Mouse (Mus musculus) hindbrain, embryonic 11.5 days (tissue): ENCODE results near the gene Cckbr. TPM values are rescaled to one million over a fixed set of nuclear protein-coding genes. Genes with fewer than 3 reads are reported as not detected.
A peak's percentile ranks its signal among the peaks of the same experiment; 100 is the strongest.

Source experiments
- ATAC-seq: fragments of 200-750 bp; cut with Nextera tagmentation; 2 replicates; pipeline ENCODE4 v1.8.0; 2017; ENCODE audit warnings: mild to moderate bottlenecking, moderate TSS enrichment, moderate library complexity; ENCODE audit not compliant: low FRiP score
- DNase-seq: peaks from one replicate; pipeline ENCODE4 v3.0.0-alpha.2; 2015; ENCODE audit warnings: low spot score
- H3K27ac ChIP-seq: fragments of 300-500 bp; sonication (generic); 2 replicates; pipeline ENCODE4 v1.5.1; 2014; ENCODE audit warnings: mild to moderate bottlenecking, low read depth, low read length
- H3K27me3 ChIP-seq: fragments of 300-500 bp; sonication (generic); 2 replicates; pipeline ENCODE4 v1.6.1; 2014; ENCODE audit warnings: mild to moderate bottlenecking, low read length, moderate library complexity, mixed read lengths; ENCODE audit not compliant: control insufficient read depth, insufficient read depth
- H3K36me3 ChIP-seq: fragments of 300-500 bp; sonication (generic); 2 replicates; pipeline ENCODE4 v1.6.1; 2014; ENCODE audit warnings: mild to moderate bottlenecking, low read length, moderate library complexity, mixed read lengths; ENCODE audit not compliant: control insufficient read depth, insufficient read depth
- H3K4me1 ChIP-seq: fragments of 300-500 bp; sonication (generic); replicated peaks from 2 replicates; pipeline ENCODE4 v1.6.1; 2014; ENCODE audit warnings: low read length, mixed read lengths; ENCODE audit not compliant: control insufficient read depth, insufficient read depth
- H3K4me2 ChIP-seq: fragments of 300-500 bp; sonication (generic); replicated peaks from 2 replicates; pipeline ENCODE4 v1.6.1; 2014; ENCODE audit warnings: mild to moderate bottlenecking, low read depth, low read length
- H3K4me3 ChIP-seq: fragments of 300-500 bp; sonication (generic); 2 replicates; pipeline ENCODE4 v1.5.1; 2014; ENCODE audit warnings: low read depth, low read length
- H3K9ac ChIP-seq: fragments of 300-500 bp; sonication (generic); 2 replicates; pipeline ENCODE4 v1.6.1; 2014; ENCODE audit warnings: low read depth, low read length
- H3K9me3 ChIP-seq: fragments of 300-500 bp; sonication (generic); 2 replicates; pipeline ENCODE4 v1.6.1; 2016; ENCODE audit warnings: low read length; ENCODE audit not compliant: control insufficient read depth
- WGBS: fragments of 180-500 bp; shearing (Covaris S2); extraction: QIAGEN DNeasy Blood & Tissue Kit; methylation state at CpG from one replicate; pipeline ENCODE4 v1.1.7; 2014; 5-methylcytosine and 5-hydroxymethylcytosine counted together
- polyA plus RNA-seq: library from polyadenylated mRNA; unstranded; fragments of >200 nt; fragmentation: Nextera tagmentation; extraction: Ambion mirVana; gene quantifications from 2 replicates; pipeline ENCODE4 v1.2.1, GENCODE M21; 2014

Gene Cckbr
- polyA plus RNA-seq, 1 experiment from 2014 or later, result 0.17 TPM

- Histone ChIP-seq H3K27me3 (no peaks in the 10 kb centered on the region; the same call in 1 of the 2 replicates), H3K4me2 (no peak overlapping the region), H3K4me1 (0 out of 2 replicates have a peak, but pooled peaks cover 8% of the 10 kb centered on the region), H3K9ac (no peak overlapping the region), H3K36me3 (no peaks in the 10 kb centered on the region), H3K27ac (no peak overlapping the region), H3K4me3 (no peak overlapping the region), H3K9me3 (no peaks in the 10 kb centered on the region)
- DNase-seq (no peak), ATAC-seq (no peak)
- WGBS, result 89% methylated on average over 6 of the region's 6 CpGs
Measured at GRCm38 (mm10) chr7:105479232-105479631, 53.7 kb downstream of the Cckbr start.

DNA sequence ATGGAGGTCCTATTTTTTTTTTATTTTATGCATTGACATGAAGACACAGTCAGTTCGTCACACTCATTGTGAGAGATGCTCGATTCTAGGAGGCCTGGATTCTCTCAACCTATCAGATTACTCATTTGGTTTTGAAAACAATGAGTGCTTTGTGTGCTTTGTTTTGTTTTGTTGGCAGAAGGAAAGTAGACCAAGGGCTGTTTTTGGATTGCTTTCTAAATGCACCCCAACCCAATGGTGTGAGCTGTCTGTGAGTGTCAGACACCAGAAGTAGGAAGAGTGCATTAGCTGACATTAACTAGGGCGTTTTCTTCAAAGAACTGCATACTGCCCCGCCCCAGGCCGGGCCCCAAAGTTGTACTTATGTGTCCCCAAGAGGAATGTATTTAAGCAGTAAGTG is 54.5 kb downstream of the Cckbr start:
- H3K36me3 ChIP-seq, result no peaks in the 10 kb centered on the region
- ATAC-seq, result no peak
- H3K27ac ChIP-seq, result 0 out of 2 replicates have a peak overlapping the region, but pooled peaks have one; percentile 36
- no peak overlapping the region for H3K4me3 ChIP-seq
- 0 out of 2 replicates have a peak, but pooled peaks cover 8% of the 10 kb centered on the region for H3K4me1 ChIP-seq
- H3K27me3 ChIP-seq, result no peaks in the 10 kb centered on the region; the same call in 1 of the 2 replicates
- DNase-seq, result no peak
- WGBS, result 50% methylated on average over 5 of the region's 5 CpGs
- no peaks in the 10 kb centered on the region for H3K9me3 ChIP-seq
- H3K9ac ChIP-seq, result no peak overlapping the region
- no peak overlapping the region for H3K4me2 ChIP-seq

DNA sequence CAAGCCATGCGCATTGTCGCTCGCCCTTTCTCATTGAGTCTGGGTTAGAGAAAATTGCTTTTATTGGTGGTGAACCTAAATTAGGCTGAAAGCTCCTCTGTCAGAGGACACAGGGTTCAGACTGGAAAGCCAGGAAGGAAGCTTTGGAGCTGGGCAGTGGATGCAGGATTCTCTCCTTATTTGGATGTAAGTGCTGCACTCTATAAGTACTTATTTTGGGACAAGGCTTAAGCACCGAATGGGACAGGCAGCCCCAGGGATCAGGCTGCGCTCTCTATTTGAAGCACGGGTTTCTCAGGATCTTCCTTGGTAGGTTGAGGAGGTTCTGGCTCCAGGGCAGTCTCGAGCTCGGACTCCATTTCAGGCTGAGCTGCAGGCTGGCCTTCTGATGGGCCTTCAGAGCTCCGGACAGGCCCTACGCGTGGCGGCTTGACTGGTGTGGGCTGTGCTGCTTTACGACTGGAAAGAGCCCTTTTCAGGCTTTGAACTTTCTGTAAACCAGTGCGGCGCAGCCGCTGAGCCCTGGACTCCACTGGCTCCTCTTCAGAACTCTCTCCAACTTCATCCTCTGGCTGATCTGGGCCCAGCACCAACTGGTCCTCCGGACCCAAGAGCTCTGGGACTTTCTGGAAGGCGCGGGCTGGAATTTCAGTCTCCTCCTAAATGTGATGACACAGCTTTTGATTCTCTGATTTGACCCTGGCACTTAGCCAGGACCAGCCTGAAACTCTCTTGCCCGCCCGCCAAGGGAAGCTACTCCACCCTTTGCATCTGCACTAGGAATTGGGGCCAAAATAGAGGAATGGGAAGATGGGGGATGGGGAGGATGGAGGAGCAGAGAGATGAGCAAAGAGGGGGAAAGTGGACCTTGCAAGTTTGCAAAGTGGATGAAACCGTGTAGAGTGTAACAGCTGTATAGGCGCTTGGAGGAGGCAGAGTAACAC is 55.3 kb downstream of the Cckbr start:
- no peak for ATAC-seq
- no peaks in the 10 kb centered on the region; the same call in 1 of the 2 replicates for H3K27me3 ChIP-seq
- H3K9me3 ChIP-seq, result no peaks in the 10 kb centered on the region
- WGBS, result 71% methylated on average over 23 of the region's 23 CpGs
- H3K4me1 ChIP-seq, result 0 out of 2 replicates have a peak, but pooled peaks cover 8% of the 10 kb centered on the region
- H3K4me3 ChIP-seq, result peak overlapping the region; percentile 39; the same call in 1 of the 2 replicates
- no peaks in the 10 kb centered on the region for H3K36me3 ChIP-seq
- no peak overlapping the region for H3K9ac ChIP-seq
- DNase-seq, result peak; percentile 9
- H3K27ac ChIP-seq, result 0 out of 2 replicates have a peak overlapping the region, but pooled peaks have one; percentile 36
- H3K4me2 ChIP-seq, result peak overlapping the region; percentile 76

DNA sequence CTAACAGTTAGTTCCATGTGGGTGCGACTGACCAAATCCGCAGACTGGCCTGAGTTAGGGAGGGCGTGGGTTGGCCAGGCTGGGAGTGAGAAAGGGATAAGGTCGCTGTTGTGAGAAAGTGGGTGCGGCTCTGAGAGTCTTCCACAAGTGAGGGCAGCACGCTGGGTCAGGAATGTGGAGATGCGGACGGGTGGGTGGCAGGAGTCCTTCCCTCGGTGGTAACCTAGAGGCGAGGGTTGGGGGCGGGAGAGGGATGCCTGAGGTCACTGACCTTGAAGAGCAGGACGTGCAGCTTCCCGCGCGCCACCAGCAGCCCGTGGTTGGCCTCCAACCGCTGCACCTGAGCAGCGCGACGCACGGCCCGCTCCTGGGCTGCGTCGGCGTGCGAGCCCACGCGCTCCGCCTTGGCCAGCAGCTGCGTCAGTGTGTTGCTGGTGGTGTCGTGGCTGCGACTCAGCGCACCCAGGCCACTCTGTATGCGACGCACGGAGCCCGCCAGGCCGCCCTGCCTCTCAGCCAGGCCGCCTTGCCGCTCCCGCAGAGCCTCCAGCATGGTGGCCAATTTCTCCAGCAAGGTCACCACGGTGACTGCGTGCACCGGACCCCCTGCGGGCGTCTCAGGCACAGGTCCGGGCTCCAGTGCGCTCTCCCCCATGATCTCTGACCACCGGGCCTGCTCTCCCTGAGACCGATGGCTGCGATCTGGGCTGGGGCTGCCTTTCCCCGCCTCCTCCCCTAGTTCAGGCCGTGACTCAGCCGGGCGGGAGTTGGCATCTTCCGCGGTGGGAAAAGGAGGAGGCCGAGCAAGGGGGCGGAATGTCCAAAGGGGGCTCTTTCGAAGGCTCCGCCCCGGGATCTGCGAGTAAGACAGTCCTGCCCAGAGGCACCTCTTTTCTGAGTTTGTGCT is 56.2 kb downstream of the Cckbr start, which contains the start of gene Cavin3:
Gene Cavin3 (minus strand): TSS at position 796 of the 907 bp plus-strand sequence.
- Histone ChIP-seq H3K36me3 (no peaks in the 10 kb centered on the region), H3K9ac (peak within 1 kb of the TSS; percentile 72), H3K4me1 (0 out of 2 replicates have a peak, but pooled peaks cover 8% of the 10 kb centered on the region), H3K27ac (0 out of 2 replicates have a peak within 1 kb of the TSS, but pooled peaks have one; percentile 36), H3K4me2 (peak within 1 kb of the TSS; percentile 76), H3K27me3 (no peaks in the 10 kb centered on the region; the same call in 1 of the 2 replicates), H3K9me3 (no peaks in the 10 kb centered on the region), H3K4me3 (peak within 1 kb of the TSS; percentile 39)
- DNase-seq (peak; percentile 82), ATAC-seq (peak; percentile 86)
- 4% methylated on average over 58 of the region's 63 CpGs for WGBS

DNA sequence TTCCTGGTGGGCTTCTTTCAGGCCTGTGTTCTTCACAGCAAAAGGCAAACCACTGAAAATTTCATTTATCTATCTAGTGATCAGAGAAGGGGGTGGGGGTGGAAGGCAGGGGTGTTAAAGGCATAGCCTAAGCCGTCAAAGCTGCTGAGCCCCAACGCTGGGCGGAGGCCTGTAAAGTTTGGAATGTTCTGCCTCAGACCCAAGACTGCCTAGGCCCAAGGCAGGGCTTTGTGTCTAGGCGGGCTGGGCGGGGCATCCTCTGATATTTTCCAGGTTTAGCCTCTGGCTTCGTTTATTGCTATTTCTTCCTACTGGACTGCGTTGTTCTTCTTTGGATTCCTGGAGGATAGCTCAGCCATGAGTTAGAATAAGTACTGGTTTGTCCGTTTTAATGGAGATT is 56.9 kb downstream of the Cckbr start:
- H3K36me3 ChIP-seq, result no peaks in the 10 kb centered on the region
- no peak for DNase-seq
- WGBS, result 53% methylated on average over 8 of the region's 8 CpGs
- peak; percentile 39 for ATAC-seq
- no peak overlapping the region for H3K27ac ChIP-seq
- H3K9me3 ChIP-seq, result no peaks in the 10 kb centered on the region
- peak overlapping the region; percentile 39 for H3K4me3 ChIP-seq
- H3K4me1 ChIP-seq, result 0 out of 2 replicates have a peak, but pooled peaks cover 8% of the 10 kb centered on the region
- peak overlapping the region; percentile 76 for H3K4me2 ChIP-seq
- H3K9ac ChIP-seq, result peak overlapping the region; percentile 72
- no peaks in the 10 kb centered on the region; the same call in 1 of the 2 replicates for H3K27me3 ChIP-seq

GRCm38 (mm10) chr7:105485029-105485428 is 59.5 kb downstream of the Cckbr start:
- 72% methylated on average over 5 of the region's 5 CpGs for WGBS
- ATAC-seq (no peak), DNase-seq (no peak)
- H3K4me1 ChIP-seq, result 0 out of 2 replicates have a peak, but pooled peaks cover 8% of the 10 kb centered on the region
- no peak overlapping the region for H3K9ac ChIP-seq
- H3K9me3 ChIP-seq, result no peaks in the 10 kb centered on the region
- no peaks in the 10 kb centered on the region; the same call in 1 of the 2 replicates for H3K27me3 ChIP-seq
- H3K4me2 ChIP-seq, result no peak overlapping the region
- H3K4me3 ChIP-seq, result no peak overlapping the region
- no peaks in the 10 kb centered on the region for H3K36me3 ChIP-seq
- no peak overlapping the region for H3K27ac ChIP-seq

DNA sequence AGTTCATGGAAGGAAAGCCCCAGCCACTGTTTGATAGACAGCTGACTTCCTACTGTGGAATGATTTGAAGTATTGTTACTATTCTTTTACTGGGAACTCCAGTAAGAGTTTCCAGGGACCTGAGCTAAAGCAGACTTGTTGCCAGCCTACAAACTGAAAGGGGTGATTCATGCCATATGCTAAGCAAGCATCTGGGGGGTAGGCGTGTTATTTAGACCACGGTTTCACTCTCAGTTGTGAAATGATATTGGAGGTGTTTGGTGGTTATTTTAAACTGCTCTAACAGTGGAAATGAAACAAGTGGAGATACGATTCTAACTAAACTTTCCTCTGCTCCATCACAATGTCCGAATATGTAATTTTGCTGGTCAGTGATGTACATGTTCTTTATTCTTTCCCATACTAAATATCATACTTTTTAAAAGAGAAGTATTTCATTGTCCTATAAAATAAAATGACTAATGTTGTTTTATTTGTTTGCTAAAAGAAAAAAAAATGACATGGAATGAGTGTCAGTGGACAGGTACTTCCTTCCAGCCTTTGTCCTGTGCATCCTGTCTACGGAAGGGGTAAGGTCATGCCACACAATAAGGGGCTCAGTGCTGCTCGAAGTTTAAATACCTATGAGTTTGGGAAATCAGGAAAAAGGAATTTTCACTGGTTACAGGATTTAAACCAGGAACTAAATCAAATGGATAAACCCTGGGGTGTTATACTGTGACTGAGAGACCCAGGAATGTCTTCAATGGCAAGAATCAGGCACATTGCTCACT is 61.8 kb downstream of the Cckbr start:
- H3K4me1 ChIP-seq, result no peaks in the 10 kb centered on the region
- no peak overlapping the region for H3K27ac ChIP-seq
- no peak for DNase-seq
- no peak overlapping the region for H3K4me2 ChIP-seq
- H3K4me3 ChIP-seq, result no peak overlapping the region
- H3K9ac ChIP-seq, result no peak overlapping the region
- no peak for ATAC-seq
- H3K27me3 ChIP-seq, result no peaks in the 10 kb centered on the region
- H3K36me3 ChIP-seq, result no peaks in the 10 kb centered on the region
- no peaks in the 10 kb centered on the region for H3K9me3 ChIP-seq
- WGBS, result 85% methylated on average over 6 of the region's 6 CpGs
